Mouse (Mus musculus): ENCODE measurements around the gene Rae1.

Gene Rae1

GRCm38 (mm10) chr2:172996207-172996606 is 3.7 kb upstream of the Rae1 start:
- peak; percentile 83 for DNase-seq

GRCm38 (mm10) chr2:172997748-172998147 is 2.2 kb upstream of the Rae1 start:
- no peak for DNase-seq

DNA sequence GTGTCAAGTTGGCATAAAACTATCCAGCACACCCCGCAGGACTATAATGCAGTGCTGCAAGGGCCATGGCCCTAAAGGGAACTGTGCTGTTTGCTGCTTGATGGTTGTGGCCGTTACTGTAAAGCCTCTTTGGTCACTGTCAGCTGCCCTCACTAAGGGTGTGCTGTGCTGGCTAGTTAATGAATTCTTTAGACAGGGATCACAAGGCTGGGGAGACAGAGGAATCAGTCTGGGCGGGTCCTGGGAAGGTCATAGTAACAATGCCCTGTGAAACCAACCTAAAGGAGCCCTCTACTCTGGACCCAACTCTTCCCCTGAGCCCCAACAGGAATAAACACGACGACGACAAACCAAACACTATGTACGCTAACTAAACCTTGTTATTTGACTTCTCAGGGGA is 1.4 kb upstream of the Rae1 start:
- DNase-seq, result no peak

DNA sequence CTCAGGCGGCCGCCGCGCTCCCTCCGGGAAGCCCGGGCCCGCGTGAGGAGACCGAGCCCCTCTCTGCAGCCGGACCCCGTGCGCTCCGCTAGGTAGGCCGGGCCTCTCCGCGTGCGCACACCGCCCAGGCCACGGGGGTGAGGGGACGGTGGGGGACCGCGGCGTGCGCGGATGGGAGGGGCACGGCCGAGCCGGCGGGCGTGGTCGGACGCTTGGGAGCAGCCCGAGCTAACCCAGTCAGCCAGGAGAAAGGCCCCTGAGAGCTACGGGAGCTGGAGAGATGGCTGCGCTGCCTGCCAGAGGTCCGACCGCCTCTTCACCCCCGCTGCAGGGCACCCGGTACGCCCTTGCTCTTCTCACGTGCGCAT is 352 bp downstream of the Rae1 start:
- peak; percentile 67 for DNase-seq

DNA sequence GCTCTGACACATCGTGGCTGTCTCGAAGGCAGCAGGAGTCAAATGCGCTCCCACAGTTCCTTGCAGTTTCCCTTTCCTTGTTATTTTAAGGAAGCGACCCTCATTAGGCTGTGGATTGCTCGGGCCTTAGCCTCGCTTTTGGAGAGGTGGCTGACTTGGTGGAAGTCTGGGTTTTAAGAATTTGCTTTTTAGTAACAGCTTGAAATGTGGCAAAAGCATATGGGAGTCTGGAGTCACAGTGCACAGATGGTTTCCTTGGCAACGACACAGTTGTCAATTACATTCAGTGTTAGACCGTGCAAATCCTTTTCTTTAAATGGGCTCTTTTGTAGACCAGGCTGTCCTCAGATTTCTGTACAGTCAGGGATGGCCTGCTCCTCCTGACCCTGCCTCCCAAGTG is 1.0 kb downstream of the Rae1 start:
- no peak for DNase-seq

DNA sequence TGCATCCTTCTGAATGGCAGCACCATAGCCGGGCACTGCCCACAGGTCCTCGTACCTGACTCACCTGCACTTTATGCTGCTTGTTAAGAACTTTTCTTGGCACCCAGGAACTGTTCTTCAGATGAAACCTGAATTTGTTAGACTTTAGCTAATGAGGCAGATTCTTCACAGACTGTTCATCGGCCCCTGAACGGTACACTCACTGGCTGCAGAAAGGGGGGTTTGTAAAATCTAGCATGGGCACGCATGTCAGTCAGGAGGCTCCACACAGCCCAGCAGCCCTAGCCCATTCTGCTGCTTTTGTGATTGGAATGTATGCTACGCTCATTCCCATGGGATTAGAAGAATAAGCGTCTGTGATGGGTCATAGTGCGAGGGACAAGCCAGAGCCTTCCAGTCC is 3.8 kb downstream of the Rae1 start:
- DNase-seq, result no peak

- no peak for DNase-seq
Measured at GRCm38 (mm10) chr2:173010220-173010717, 10.4 kb downstream of the Rae1 start.

DNA sequence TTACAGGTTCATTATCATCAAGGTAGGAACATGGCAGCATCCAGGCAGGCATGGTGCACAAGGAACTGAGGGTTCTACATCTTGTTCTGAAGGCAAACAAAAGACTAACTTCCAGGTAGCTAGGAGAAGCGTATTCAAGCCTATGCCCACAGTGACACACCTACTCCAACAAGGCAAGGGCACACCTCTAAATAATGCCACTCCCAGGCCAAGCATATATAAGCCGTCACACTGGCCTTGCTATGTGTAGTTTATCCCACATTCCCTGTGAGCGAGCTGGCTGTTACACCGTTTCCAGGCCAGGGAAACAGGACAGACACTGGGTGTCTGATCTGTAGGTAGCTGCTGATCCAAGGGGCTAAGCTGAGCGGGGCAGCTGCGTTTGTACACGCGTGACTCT is 11.5 kb downstream of the Rae1 start:
- no peak for DNase-seq

DNA sequence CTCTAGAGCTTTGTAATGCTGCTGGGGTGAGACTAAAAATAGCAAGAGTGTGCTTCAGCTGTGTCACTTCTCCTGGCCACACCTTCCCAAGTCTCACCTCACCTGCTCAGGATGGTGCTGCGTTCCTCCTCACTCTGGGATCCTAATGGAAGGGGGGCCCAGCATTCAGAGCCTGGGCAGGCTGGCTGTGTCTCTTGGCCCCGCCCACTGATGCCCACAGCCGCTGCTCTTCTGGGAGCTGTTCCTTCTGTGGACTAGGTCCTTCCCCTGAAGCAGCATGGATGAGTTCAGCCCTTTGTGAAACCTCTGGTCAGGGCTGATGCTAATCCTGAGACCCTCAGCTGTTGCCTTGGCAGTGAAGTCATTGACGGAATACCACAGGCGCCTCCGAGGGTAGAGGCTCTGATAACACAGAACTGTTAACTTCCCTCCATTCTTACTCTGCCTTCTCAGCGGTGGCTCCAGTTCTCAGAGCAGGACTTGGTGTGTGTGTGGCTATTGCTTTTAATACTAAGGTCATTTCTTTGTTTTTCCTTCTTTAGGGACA is 14.9 kb downstream of the Rae1 start:
- DNase-seq, result no peak

- no peak for DNase-seq
Measured at GRCm38 (mm10) chr2:173017940-173018339, 18.0 kb downstream of the Rae1 start.

DNA sequence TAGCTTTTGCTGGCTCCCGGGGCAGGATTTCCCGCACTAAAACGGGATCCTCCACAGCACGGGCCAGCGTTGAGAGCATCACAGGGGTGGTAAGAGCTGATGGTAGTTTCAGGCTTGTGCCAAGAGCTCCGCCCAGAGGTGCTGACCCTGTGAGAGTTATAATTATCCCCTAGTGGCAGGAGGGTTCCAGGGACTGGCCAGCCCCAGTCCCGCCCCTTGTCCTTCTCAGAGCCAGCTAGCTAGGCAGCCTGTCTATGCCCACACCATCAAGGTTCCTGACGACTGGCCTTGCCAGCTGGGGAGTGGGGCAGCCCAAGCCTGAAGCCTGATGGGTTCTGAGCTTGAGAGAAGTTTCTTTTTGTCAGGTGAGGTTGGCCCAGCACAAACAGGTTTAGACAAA is 18.7 kb downstream of the Rae1 start:
- no peak for DNase-seq

GRCm38 (mm10) chr2:173019322-173019721 is 19.4 kb downstream of the Rae1 start:
- no peak for DNase-seq

DNA sequence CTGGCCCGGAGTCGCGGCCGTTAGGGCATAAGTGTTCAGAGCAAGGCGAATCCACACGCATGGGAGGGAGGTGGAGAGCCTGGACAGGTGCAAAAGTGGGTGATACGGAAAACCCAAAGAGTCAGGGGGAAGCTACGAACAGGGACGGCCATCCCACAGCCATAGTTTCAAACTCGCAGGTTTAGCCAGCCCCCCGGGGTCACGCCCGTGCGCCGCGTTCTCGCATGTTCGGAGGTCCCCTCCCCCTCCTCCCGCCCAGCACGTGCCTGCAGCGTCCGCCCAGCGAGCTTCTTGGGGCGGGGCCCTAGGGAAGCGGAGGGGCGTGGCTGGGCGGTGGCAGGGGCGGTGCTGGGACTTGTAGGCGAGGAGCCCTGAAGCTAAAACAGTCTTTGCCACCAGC is 19.9 kb downstream of the Rae1 start:
- DNase-seq, result peak; percentile 93

DNA sequence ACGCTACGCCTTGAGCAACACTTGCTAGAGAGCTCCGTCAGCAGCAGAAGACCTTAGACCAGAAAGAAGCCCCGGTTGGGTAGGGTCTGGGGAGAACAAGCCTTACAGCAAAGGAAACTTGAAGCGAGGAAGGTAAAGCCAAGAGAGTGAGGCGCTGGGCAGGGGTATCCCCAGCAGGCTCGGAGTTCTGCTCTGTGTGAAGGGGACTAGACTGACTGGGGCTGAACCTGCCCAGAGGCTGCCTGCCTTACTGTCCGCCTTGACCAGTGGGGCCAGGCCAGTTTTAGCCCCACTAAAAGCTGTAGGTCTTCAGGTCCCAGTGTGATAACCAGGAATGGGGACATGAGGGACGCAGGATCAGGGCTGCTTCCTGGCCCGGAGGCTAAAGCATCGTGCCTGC is 20.5 kb downstream of the Rae1 start, which contains the start of gene Rbm38:
Rbm38 (plus strand) TSS at position 69 of the 400 bp plus-strand sequence.
- no peak for DNase-seq

DNA sequence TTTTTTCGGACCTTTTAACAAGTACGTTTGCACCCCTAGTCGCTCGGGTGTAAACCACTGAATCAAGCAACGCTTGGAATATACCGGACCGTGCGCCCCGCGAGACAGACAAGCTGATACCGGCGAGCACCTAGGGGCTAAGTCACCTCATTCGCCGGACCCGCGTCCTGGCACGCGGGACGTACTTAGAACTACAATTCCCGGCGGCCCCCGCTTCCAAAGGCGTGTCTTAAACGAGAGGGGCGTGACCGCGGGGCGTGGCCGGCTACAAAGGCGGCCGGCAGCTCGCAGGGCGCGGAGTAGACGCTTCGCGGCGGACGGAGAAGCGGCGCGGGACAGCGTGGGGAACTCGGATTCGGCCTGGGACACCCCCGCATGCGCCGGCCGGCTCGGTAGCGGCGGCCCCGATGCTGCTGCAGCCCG is 21.7 kb downstream of the Rae1 start:
- DNase-seq, result peak; percentile 95

DNA sequence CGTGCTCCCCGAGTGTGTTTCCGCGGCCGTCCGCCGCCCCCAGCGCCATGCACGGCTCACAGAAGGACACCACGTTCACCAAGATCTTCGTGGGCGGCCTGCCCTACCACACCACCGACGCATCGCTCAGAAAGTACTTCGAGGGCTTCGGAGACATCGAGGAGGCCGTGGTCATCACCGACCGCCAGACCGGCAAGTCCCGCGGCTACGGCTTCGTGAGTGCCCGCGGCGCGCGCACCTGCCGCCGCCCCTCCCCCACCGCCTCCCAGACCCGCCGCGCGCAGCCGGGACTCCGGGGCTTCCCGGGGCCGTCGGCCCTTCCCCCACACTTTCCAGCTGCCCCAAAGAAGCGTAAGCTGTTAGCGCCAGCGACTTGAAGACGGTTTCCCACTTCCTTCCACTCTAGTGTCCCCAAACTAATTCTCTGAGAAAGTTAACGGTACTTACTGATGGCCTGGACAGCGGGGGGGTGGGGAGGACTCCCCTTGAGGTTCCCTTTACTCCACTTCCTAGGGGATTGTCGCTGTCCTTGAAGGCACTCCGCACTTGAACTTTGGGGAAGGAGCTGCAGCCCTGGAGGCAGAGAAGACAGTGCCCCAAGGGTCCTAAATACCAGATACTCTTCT is 22.3 kb downstream of the Rae1 start:
- no peak for DNase-seq

GRCm38 (mm10) chr2:173022813-173023212 is 22.9 kb downstream of the Rae1 start:
- DNase-seq, result no peak

DNA sequence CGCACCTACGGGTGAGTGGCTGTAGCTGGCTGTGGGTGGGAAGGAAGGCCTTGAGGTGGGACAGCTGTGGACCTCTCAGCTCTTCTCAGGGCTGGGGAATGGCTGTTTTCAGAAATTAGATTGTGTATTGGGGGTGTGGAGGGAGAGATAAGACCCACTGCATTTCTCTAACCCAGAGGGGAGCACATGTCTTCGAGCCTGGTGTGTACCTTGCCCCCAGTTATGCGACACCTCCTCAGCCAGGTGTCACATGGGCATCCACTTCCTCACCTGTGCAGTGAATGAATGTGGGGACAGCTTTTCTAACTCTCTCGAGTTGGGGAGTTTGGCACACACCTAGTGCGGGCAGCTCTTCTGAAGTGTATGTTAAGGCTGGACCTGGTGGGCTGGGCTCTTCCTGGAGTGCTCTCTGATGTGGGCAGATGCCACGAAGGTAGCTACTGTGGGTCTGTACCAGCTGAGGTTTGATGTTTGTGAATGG is 23.5 kb downstream of the Rae1 start:
- DNase-seq, result no peak

DNA sequence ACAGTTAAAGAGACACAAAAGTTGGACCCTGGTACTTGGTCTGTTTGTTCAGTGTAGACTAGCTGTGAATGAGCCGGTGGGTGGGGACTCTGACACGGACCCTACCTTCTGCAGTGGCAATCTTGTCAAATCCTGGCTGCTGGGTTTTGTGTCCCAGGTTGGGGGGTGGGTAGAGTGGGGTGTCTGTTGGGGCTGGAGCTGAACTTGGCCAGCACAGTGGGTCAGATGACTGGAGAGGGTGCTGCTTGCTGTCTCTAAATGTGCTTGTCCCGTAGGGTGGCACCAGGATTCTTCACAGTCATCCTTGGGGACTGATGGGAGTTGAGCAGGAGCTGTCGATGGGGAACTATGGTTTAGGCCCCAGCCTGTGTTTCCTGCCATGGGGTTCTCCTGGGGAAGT is 24.0 kb downstream of the Rae1 start:
- no peak for DNase-seq

- DNase-seq, result no peak
Measured at GRCm38 (mm10) chr2:173024392-173024791, 24.5 kb downstream of the Rae1 start.

GRCm38 (mm10) chr2:173024938-173025337 is 25.0 kb downstream of the Rae1 start:
- DNase-seq, result no peak

GRCm38 (mm10) chr2:173026286-173026685 is 26.4 kb downstream of the Rae1 start:
- DNase-seq, result no peak

- DNase-seq, result peak; percentile 28
Measured at GRCm38 (mm10) chr2:173026688-173027131, 26.8 kb downstream of the Rae1 start.

DNA sequence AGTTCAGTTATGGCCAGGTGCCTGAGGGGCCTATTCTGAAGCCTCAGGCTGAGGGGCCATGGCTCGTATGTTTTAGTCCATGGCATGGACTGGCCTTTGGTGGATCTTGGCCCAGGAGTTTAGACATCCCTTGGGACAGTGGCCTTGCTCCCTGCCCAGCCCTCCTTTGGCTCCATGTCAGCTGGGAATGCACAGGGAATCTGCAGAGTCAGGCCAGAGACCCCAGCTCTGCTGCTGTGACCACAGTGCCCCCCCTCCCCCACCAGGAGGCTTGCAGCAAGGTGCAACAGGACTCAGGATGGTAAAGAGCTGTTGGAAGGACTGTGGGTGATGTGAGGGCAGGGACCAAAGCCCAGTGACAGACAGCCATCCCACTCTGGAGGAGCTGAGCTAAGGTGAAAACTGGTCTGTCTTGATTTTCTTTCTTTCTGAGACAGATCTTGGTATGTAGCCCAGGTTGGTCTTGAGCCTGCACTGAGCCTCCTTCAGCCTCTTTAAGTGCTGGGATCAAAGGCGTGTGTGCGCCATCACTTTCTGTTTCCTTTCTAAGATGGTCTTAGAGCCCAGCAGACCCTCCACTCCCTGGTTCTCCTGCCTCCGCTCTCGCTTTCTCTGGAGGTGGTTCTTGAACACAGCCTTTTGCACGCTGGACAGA is 27.4 kb downstream of the Rae1 start:
- no peak for DNase-seq
